Comparison of ENCODE assay signal across 8 mouse cellular contexts in the genomic region with DNA sequence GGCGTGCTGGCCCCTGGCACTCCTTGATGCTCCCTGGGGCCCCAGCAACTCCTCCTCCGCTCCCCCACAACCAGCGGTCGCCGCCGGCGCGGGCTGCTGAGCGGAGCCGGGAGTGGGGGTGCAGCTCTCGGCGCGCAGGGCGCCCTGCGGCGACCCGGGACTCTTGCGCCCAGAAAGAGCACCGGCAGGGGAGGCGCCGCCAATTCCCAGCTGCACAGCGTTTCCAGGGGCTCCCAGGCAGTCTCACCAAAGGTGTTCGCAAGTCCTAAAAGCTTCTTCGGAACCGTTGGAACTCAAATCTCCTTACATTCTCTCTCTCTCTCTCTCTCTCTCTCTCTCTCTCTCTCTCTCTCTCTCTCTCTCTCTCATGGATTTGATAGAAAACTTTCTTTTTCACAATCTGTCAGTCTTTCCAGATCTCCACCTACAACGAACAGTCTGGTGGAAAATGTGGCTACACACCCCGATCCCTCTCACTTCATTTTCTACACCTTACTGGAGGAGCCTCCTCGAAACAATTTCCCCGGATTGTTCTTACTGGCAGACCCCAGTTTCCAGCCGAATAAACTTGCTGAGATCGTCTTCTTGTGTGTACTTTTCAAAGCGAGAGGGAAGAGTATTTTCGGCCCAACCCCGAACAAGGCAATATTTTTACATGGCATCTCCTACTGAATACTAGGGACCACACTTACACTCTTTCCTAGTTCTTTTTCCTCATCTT. TPM values are rescaled to one million over a fixed set of nuclear protein-coding genes. Genes with fewer than 3 reads are reported as not detected.
A peak's percentile ranks its signal among the peaks of the same experiment; 100 is the strongest.
DNase-seq lines count a peak whose midpoint lies in the region; ATAC-seq and TF ChIP-seq lines count a peak whose summit lies in the region.

No protein-coding gene starts in this region.

- H3K4me1 ChIP-seq in liver, adult 2 months (ENCODE audit: control insufficient read depth, insufficient read depth, low read length): peaks cover 7% of the 10 kb centered on the region
- no peaks in the 10 kb centered on the region for H3K4me1 ChIP-seq in cortical plate, adult 2 months (ENCODE audit: control insufficient read depth, insufficient read depth, low read length)
- H3K4me1 ChIP-seq in heart, embryonic 12.5 days (replicated peaks): peaks cover 48% of the 10 kb centered on the region
- peaks cover 14% of the 10 kb centered on the region for H3K4me1 ChIP-seq in limb, embryonic 14.5 days (ENCODE audit: control insufficient read depth, insufficient read depth, low read length)

- no peak for ATAC-seq in heart, embryonic 12.5 days (ENCODE audit: insufficient number of reproducible peaks, low FRiP score)
- no peak for ATAC-seq in limb, embryonic 14.5 days (ENCODE audit: low FRiP score, low read depth)

- no peak overlapping the region for H3K27ac ChIP-seq in liver, adult 2 months (replicated peaks; ENCODE audit: insufficient read depth, low read depth, low read length)
- H3K27ac ChIP-seq in cortical plate, adult 2 months (ENCODE audit: insufficient read depth, low read length): peak overlapping the region; percentile 53; the same call in 1 of the 2 replicates
- H3K27ac ChIP-seq in heart, embryonic 12.5 days (ENCODE audit: poor library complexity, severe bottlenecking): no peak overlapping the region
- H3K27ac ChIP-seq in limb, embryonic 14.5 days (replicated peaks; ENCODE audit: low read depth, low read length): 0 out of 2 replicates have a peak overlapping the region, but pooled peaks have one; percentile 5

- no peak for DNase-seq in liver, adult 2 months (ENCODE audit: extremely low read depth, low read depth, low spot score)
- no peak for DNase-seq in liver
- no peak for DNase-seq in limb, embryonic 14.5 days (ENCODE audit: low spot score)
- DNase-seq in retina, embryonic 14.5 days (ENCODE audit: low spot score): peak; percentile 49
- DNase-seq in layer of hippocampus, adult 11-12 months (ENCODE audit: low spot score): no peak
- no peak for DNase-seq in adrenal gland, adult 8-10 months

- peaks cover 3% of the 10 kb centered on the region; the same call in 1 of the 2 replicates for H3K36me3 ChIP-seq in liver, adult 2 months (ENCODE audit: control insufficient read depth, insufficient read depth, low read length)
- H3K36me3 ChIP-seq in heart, embryonic 12.5 days: no peaks in the 10 kb centered on the region
- peaks cover 2% of the 10 kb centered on the region; the same call in 1 of the 2 replicates for H3K36me3 ChIP-seq in limb, embryonic 14.5 days (ENCODE audit: control insufficient read depth, insufficient read depth, low read length)

- H3K9me3 ChIP-seq in heart, embryonic 12.5 days (replicated peaks): no peaks in the 10 kb centered on the region
- no peaks in the 10 kb centered on the region for H3K9me3 ChIP-seq in limb, embryonic 14.5 days (ENCODE audit: control insufficient read depth, low read length)

- TF ChIP-seq POLR2A in liver, adult 2 months (IDR thresholded peaks at IDR 0.05; ENCODE audit: extremely low read depth, insufficient read depth, low read length): no peak
- no peak for TF ChIP-seq POLR2A in cortical plate, adult 2 months (IDR thresholded peaks at IDR 0.05; ENCODE audit: extremely low read depth, insufficient read depth, low read length)
- no peak for TF ChIP-seq POLR2A in limb, embryonic 14.5 days (IDR thresholded peaks at IDR 0.05; ENCODE audit: borderline replicate concordance, extremely low read depth, insufficient read depth, insufficient read length)

- H3K27me3 ChIP-seq in liver, adult 2 months (ENCODE audit: control insufficient read depth, insufficient read depth, low read length): peaks cover 33% of the 10 kb centered on the region
- H3K27me3 ChIP-seq in heart, embryonic 12.5 days (replicated peaks): peaks cover 76% of the 10 kb centered on the region
- H3K27me3 ChIP-seq in limb, embryonic 14.5 days (ENCODE audit: control insufficient read depth, insufficient read depth, low read length): peaks cover 90% of the 10 kb centered on the region

- 1% methylated on average over 34 of the region's 34 CpGs for WGBS in liver, adult 2 months
- WGBS in heart, embryonic 12.5 days: under 1% methylated on average over 34 of the region's 34 CpGs
- 1% methylated on average over 27 of the region's 34 CpGs for WGBS in limb, embryonic 14.5 days

- peak overlapping the region; percentile 93 for H3K4me2 ChIP-seq in heart, embryonic 12.5 days
- peak overlapping the region; percentile 94 for H3K4me2 ChIP-seq in limb, embryonic 14.5 days (replicated peaks; ENCODE audit: low read depth, low read length, severe bottlenecking)

- no peak overlapping the region for H3K9ac ChIP-seq in liver, adult 2 months (ENCODE audit: low read depth, low read length)
- H3K9ac ChIP-seq in heart, embryonic 12.5 days: peak overlapping the region; percentile 67
- peak overlapping the region; percentile 41 for H3K9ac ChIP-seq in limb, embryonic 14.5 days (ENCODE audit: low read depth, low read length, severe bottlenecking)

- no peak for TF ChIP-seq CTCF in liver, adult 2 months (IDR thresholded peaks at IDR 0.05; ENCODE audit: low read depth, low read length)
- TF ChIP-seq CTCF in cortical plate, adult 2 months (IDR thresholded peaks at IDR 0.05; ENCODE audit: extremely low read depth, insufficient read depth, low read length): no peak

- no peaks in the 10 kb centered on the region for H3K79me2 ChIP-seq in liver, adult 2 months (ENCODE audit: control insufficient read depth, insufficient read depth, low read length)

- H3K4me3 ChIP-seq in liver, adult 2 months (ENCODE audit: insufficient read depth, low read depth, low read length): peak overlapping the region; percentile 46; the same call in 1 of the 2 replicates
- H3K4me3 ChIP-seq in cortical plate, adult 2 months (ENCODE audit: insufficient read depth, low read length): peak overlapping the region; percentile 47
- H3K4me3 ChIP-seq in heart, embryonic 12.5 days: peak overlapping the region; percentile 62
- peak overlapping the region; percentile 54 for H3K4me3 ChIP-seq in limb, embryonic 14.5 days (replicated peaks; ENCODE audit: low read length)

RNA-seq across cellular contexts. Expression of a gene that starts 0.5 kb away (rescaled TPM):
- not detected in 2 replicates for total RNA-seq in liver, adult 2 months (2014; rRNA removed)
- polyA plus RNA-seq in liver, adult 2 months (2012; rRNA removed): not detected in 2 replicates
- 5.6 and 5.9 TPM in 2 replicates for polyA plus RNA-seq in cortical plate, adult 2 months (2012; rRNA removed)
- polyA plus RNA-seq in heart, embryonic 12.5 days (2016; fragmentation: Nextera tagmentation; extraction: Ambion mirVana): 0.28 and 0.45 TPM in 2 replicates
- polyA plus RNA-seq in limb, embryonic 14.5 days (2012; rRNA removed): 3.3 and 3.4 TPM in 2 replicates
- polyA plus RNA-seq in limb, embryonic 14.5 days (2014; fragmentation: Nextera tagmentation; extraction: Ambion mirVana): 2.2 TPM in 2 replicates
- total RNA-seq in adrenal gland, adult 8-10 months (2022): not detected

Comparison
In these comparisons a context has a peak if more than half of its experiments do, and no peak if none do; other contexts are left out.
1. H3K27ac ChIP-seq: peak in cortical plate, adult 2 months (single experiment) and limb, embryonic 14.5 days (single experiment); none in liver, adult 2 months (single experiment) and heart, embryonic 12.5 days (single experiment).
2. Peak in every context shown above with its lines, with median percentiles within 50 percentile points of each other: H3K4me3 ChIP-seq.